Mouse (Mus musculus) heart, adult 2 months (tissue): ENCODE measurements around the gene Ggcx. TPM values are rescaled to one million over a fixed set of nuclear protein-coding genes. Genes with fewer than 3 reads are reported as not detected.

Experiments
- DNase-seq, 2 experiments: peaks; one replicate each; pipeline ENCODE4 v3.0.0; 2021
- H3K27ac ChIP-seq: fragments of 200-600 bp; 2 replicates; pipeline ENCODE4 v1.8.1; 2022
- H3K27me3 ChIP-seq: fragments of 200-500 bp; 2 replicates; pipeline ENCODE4 v1.6.1; 2012; ENCODE audit warnings: mild to moderate bottlenecking, low read length, inconsistent platforms, mixed read lengths; ENCODE audit not compliant: control insufficient read depth, insufficient read depth
- H3K36me3 ChIP-seq: fragments of 200-500 bp; 2 replicates; pipeline ENCODE4 v1.6.1; 2012; ENCODE audit warnings: low read length, inconsistent platforms; ENCODE audit not compliant: control insufficient read depth, insufficient read depth
- H3K4me1 ChIP-seq: fragments of 200-500 bp; 2 replicates; pipeline ENCODE4 v1.6.1; 2011; ENCODE audit warnings: low read length; ENCODE audit not compliant: control insufficient read depth, insufficient read depth
- H3K4me3 ChIP-seq: fragments of 200-600 bp; 2 replicates; pipeline ENCODE4 v1.8.1; 2022
- H3K79me2 ChIP-seq: fragments of 200-500 bp; replicated peaks from 2 replicates; pipeline ENCODE4 v1.6.1; 2012; ENCODE audit warnings: mild to moderate bottlenecking, inconsistent platforms, low read length, moderate library complexity, mixed read lengths; ENCODE audit not compliant: control insufficient read depth, insufficient read depth
- H3K9ac ChIP-seq: fragments of 200-500 bp; 2 replicates; pipeline ENCODE4 v1.6.1; 2012; ENCODE audit warnings: low read depth, mild to moderate bottlenecking, control low read depth, inconsistent platforms, low read length, mixed read lengths
- CTCF ChIP-seq: fragments of 200-600 bp; IDR thresholded peaks from 2 replicates; pipeline ENCODE4 v1.8.1; 2022; ENCODE audit warnings: antibody characterized with exemption, mild to moderate bottlenecking, moderate library complexity
- EP300 ChIP-seq: fragments of 200-500 bp; IDR thresholded peaks from 2 replicates; pipeline ENCODE4 v1.6.1; 2011; ENCODE audit warnings: low read depth, low read length, control low read depth; ENCODE audit not compliant: insufficient read depth
- POLR2A ChIP-seq: fragments of 200-500 bp; IDR thresholded peaks from 2 replicates; pipeline ENCODE4 v1.6.1; 2011; ENCODE audit warnings: mild to moderate bottlenecking, low read depth, low read length, control low read depth; ENCODE audit not compliant: insufficient read depth
- WGBS: fragments of 180-500 bp; shearing (Covaris S2); methylation state at CpG from one replicate; pipeline ENCODE4 v1.1.7; 2018; 5-methylcytosine and 5-hydroxymethylcytosine counted together
- intact Hi-C: fragments of 180-260 bp; cut with DNase I; formaldehyde crosslinking; loops from one replicate; pipeline ENCODE4 v1.15.1; 2025
- polyA plus RNA-seq: library from polyadenylated mRNA; depleted of rRNA; stranded (reverse); fragments of >200 nt; gene quantifications from 2 replicates; pipeline ENCODE4 v1.2.3, GENCODE M21; 2012
- total RNA-seq, 2 experiments: library from RNA; stranded (reverse); gene quantifications; 2 replicates each; pipeline ENCODE4 v1.2.3; 2021

Gene Ggcx
- total and polyA plus RNA-seq, 3 experiments = 19.3 to 32.5 (median 30.4) TPM

GRCm38 (mm10) chr6:72465361-72466157, 51.5 kb downstream of the Ggcx start:
- peak; percentile 41 to 46 for DNase-seq
- Histone ChIP-seq H3K4me3 (no peak overlapping the region), H3K9ac (no peak overlapping the region), H3K36me3 (no peaks in the 10 kb centered on the region), H3K27ac (peak overlapping the region; percentile 55), H3K4me1 (peaks cover 8% of the 10 kb centered on the region), H3K27me3 (no peaks in the 10 kb centered on the region), H3K79me2 (no peaks in the 10 kb centered on the region)
- intact Hi-C loops = no loop called here
- TF ChIP-seq POLR2A (no peak), CTCF (no peak)
- WGBS = 68% methylated on average over 8 of the region's 8 CpGs

GRCm38 (mm10) chr6:72466171-72466570, 52.1 kb downstream of the Ggcx start:
- no peak for DNase-seq
- H3K27me3 ChIP-seq = no peaks in the 10 kb centered on the region
- 88% methylated on average over 4 of the region's 4 CpGs for WGBS
- intact Hi-C loops = no loop called here
- no peaks in the 10 kb centered on the region for H3K36me3 ChIP-seq
- H3K79me2 ChIP-seq = no peaks in the 10 kb centered on the region
- H3K4me3 ChIP-seq = no peak overlapping the region
- H3K27ac ChIP-seq = peak overlapping the region; percentile 26; the same call in 1 of the 2 replicates
- H3K9ac ChIP-seq = no peak overlapping the region
- H3K4me1 ChIP-seq = peaks cover 7% of the 10 kb centered on the region
- TF ChIP-seq POLR2A = no peak
- no peak for TF ChIP-seq EP300
- no peak for TF ChIP-seq CTCF

- intact Hi-C loops = loop anchor here (2.0 kb wide), 1 partner anchor 39 kb away; no protein-coding TSS in a partner anchor
- no peaks in the 10 kb centered on the region for H3K27me3 ChIP-seq
- 42% methylated on average over 14 of the region's 14 CpGs for WGBS
- H3K4me3 ChIP-seq = no peak overlapping the region
- peak overlapping the region; percentile 64 for H3K27ac ChIP-seq
- no peaks in the 10 kb centered on the region for H3K36me3 ChIP-seq
- TF ChIP-seq EP300 = peak; percentile 73; the same call in 1 of the 2 replicates
- TF ChIP-seq POLR2A = no peak
- no peaks in the 10 kb centered on the region for H3K79me2 ChIP-seq
- no peak overlapping the region for H3K9ac ChIP-seq
- DNase-seq = peak; percentile 51 to 71
- H3K4me1 ChIP-seq = peaks cover 12% of the 10 kb centered on the region
Observed at GRCm38 (mm10) chr6:72473264-72474041, 59.3 kb downstream of the Ggcx start.

- Histone ChIP-seq H3K79me2 (no peaks in the 10 kb centered on the region), H3K4me1 (peaks cover 12% of the 10 kb centered on the region), H3K27ac (peak overlapping the region; percentile 23; the same call in 1 of the 2 replicates), H3K27me3 (no peaks in the 10 kb centered on the region), H3K9ac (no peak overlapping the region), H3K36me3 (no peaks in the 10 kb centered on the region), H3K4me3 (no peak overlapping the region)
- intact Hi-C loops = no loop called here
- TF ChIP-seq EP300 = no peak
- TF ChIP-seq CTCF = no peak
- TF ChIP-seq POLR2A = no peak
- WGBS = 61% methylated on average over 4 of the region's 4 CpGs
- no peak for DNase-seq
Observed at GRCm38 (mm10) chr6:72475221-72475985, 61.3 kb downstream of the Ggcx start.

- Histone ChIP-seq H3K79me2 (no peaks in the 10 kb centered on the region), H3K27ac (no peak overlapping the region; the same call in 1 of the 2 replicates), H3K4me3 (no peak overlapping the region), H3K27me3 (no peaks in the 10 kb centered on the region), H3K36me3 (no peaks in the 10 kb centered on the region), H3K9ac (no peak overlapping the region), H3K4me1 (peaks cover 12% of the 10 kb centered on the region)
- intact Hi-C loops = no loop called here
- DNase-seq = no peak
- 93% methylated on average over 5 of the region's 5 CpGs for WGBS
- TF ChIP-seq EP300 (no peak), POLR2A (no peak), CTCF (no peak)
Observed at GRCm38 (mm10) chr6:72476836-72477235, 62.7 kb downstream of the Ggcx start.
